In the genomic region with DNA sequence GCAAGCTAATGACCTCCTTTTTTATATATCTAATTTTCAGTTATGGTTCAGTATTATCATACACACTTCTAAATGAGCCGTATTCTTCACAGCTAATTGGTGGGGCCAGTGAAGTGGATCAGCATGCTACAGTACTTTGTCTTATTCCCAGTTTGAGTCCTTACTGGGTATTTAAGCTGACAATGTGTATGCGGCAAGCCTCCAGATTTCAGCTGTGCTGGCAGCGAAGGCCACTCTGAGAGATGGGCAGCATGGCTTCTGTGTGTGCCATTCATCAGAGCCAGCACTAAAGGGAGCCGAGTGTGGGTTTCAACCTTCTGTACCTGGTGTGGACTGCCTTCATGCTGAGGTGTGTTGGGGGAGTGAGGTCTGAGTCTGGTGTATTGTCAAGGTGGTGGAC, we compare ENCODE assay signal across 29 mouse cellular contexts.
DNase-seq lines count a peak whose midpoint lies in the region; ATAC-seq and TF ChIP-seq lines count a peak whose summit lies in the region.
"Had no signal": no experiment of that assay in that cellular context is flagged by ENCODE, and none has a peak within 500 bp of the region (broad histone marks: within the 10 kb centered on the region; RNA-seq: fewer than 3 reads in every experiment).

No protein-coding gene starts in this region.

- no peaks in the 10 kb centered on the region for H3K4me1 ChIP-seq in forebrain, embryonic 14.5 days (ENCODE audit: control insufficient read depth, insufficient read depth, low read length)
- H3K4me1 ChIP-seq in forebrain, embryonic 11.5 days (replicated peaks; ENCODE audit: control insufficient read depth, insufficient read depth, low read length) = no peaks in the 10 kb centered on the region
- no peaks in the 10 kb centered on the region for H3K4me1 ChIP-seq in midbrain, embryonic 14.5 days (ENCODE audit: control insufficient read depth, insufficient read depth, low read length)
- no peaks in the 10 kb centered on the region for H3K4me1 ChIP-seq in midbrain, embryonic 10.5 days
- H3K4me1 ChIP-seq in forebrain, postnatal 0 days (ENCODE audit: insufficient read depth) = no peaks in the 10 kb centered on the region
- H3K4me1 ChIP-seq in intestine, embryonic 16.5 days (ENCODE audit: control insufficient read depth, insufficient read depth, low read length) = no peaks in the 10 kb centered on the region
- H3K4me1 ChIP-seq in stomach, postnatal 0 days (replicated peaks; ENCODE audit: control insufficient read depth, insufficient read depth) = no peaks in the 10 kb centered on the region
- H3K4me1 ChIP-seq: embryonic facial prominence, embryonic 12.5 days; heart, embryonic 15.5 days; intestine, embryonic 15.5 days; limb, embryonic 13.5 days; liver, embryonic 12.5 days had no signal

- 35% methylated on average over 4 of the region's 4 CpGs for WGBS in forebrain, embryonic 14.5 days
- WGBS in forebrain, embryonic 11.5 days = 73% methylated on average over 4 of the region's 4 CpGs
- 58% methylated on average over 4 of the region's 4 CpGs for WGBS in midbrain, embryonic 14.5 days
- WGBS in midbrain, embryonic 10.5 days = 86% methylated on average over 4 of the region's 4 CpGs
- WGBS in forebrain, postnatal 0 days = 33% methylated on average over 4 of the region's 4 CpGs
- WGBS in intestine, embryonic 16.5 days = 83% methylated on average over 4 of the region's 4 CpGs
- WGBS in stomach, postnatal 0 days = 89% methylated on average over 4 of the region's 4 CpGs

- H3K9ac ChIP-seq in forebrain, embryonic 14.5 days (ENCODE audit: low read length) = no peak overlapping the region
- H3K9ac ChIP-seq in forebrain, embryonic 11.5 days (ENCODE audit: low read length) = no peak overlapping the region
- no peak overlapping the region for H3K9ac ChIP-seq in midbrain, embryonic 14.5 days (replicated peaks; ENCODE audit: low read length)
- no peak overlapping the region for H3K9ac ChIP-seq in forebrain, postnatal 0 days
- H3K9ac ChIP-seq in intestine, embryonic 16.5 days (ENCODE audit: low read depth, low read length) = no peak overlapping the region
- H3K9ac ChIP-seq in stomach, postnatal 0 days (ENCODE audit: low read length) = no peak overlapping the region
- H3K9ac ChIP-seq: embryonic facial prominence, embryonic 12.5 days; heart, embryonic 15.5 days; intestine, embryonic 15.5 days; limb, embryonic 13.5 days; liver, embryonic 12.5 days had no signal

- H3K27ac ChIP-seq in forebrain, embryonic 14.5 days (ENCODE audit: low read depth, low read length) = no peak overlapping the region
- H3K27ac ChIP-seq in forebrain, embryonic 11.5 days (ENCODE audit: low read depth, low read length) = no peak overlapping the region
- no peak overlapping the region for H3K27ac ChIP-seq in midbrain, embryonic 14.5 days (replicated peaks; ENCODE audit: low read depth, low read length)
- H3K27ac ChIP-seq in midbrain, embryonic 10.5 days (replicated peaks) = no peak overlapping the region
- H3K27ac ChIP-seq in forebrain, postnatal 0 days (ENCODE audit: low read depth, low read length) = no peak overlapping the region
- no peak overlapping the region for H3K27ac ChIP-seq in intestine, embryonic 16.5 days (ENCODE audit: low read length)
- H3K27ac ChIP-seq in stomach, postnatal 0 days (replicated peaks) = no peak overlapping the region
- H3K27ac ChIP-seq: embryonic facial prominence, embryonic 12.5 days; gastrocnemius, adult 2 months; heart, embryonic 15.5 days; intestine, embryonic 15.5 days; layer of hippocampus, adult 2 months; limb, embryonic 13.5 days; liver, embryonic 12.5 days had no signal

- peak; percentile 40; the same call in 1 of the 2 replicates for ATAC-seq in forebrain, embryonic 14.5 days
- no peak for ATAC-seq in forebrain, embryonic 11.5 days (replicated peaks; ENCODE audit: low FRiP score)
- no peak for ATAC-seq in midbrain, embryonic 14.5 days (ENCODE audit: low FRiP score, low TSS enrichment)
- ATAC-seq in forebrain, postnatal 0 days = no peak
- ATAC-seq in intestine, embryonic 16.5 days = no peak
- no peak for ATAC-seq in stomach, postnatal 0 days (ENCODE audit: low FRiP score, low TSS enrichment)
- ATAC-seq: activated CD4-positive, CD25-positive, alpha-beta regulatory T cell, adult 4 months; intestine, embryonic 15.5 days; liver, embryonic 12.5 days had no signal

- H3K27me3 ChIP-seq in forebrain, embryonic 14.5 days (replicated peaks; ENCODE audit: control insufficient read depth, insufficient read depth, low read length) = no peaks in the 10 kb centered on the region
- no peaks in the 10 kb centered on the region for H3K27me3 ChIP-seq in forebrain, embryonic 11.5 days (ENCODE audit: control insufficient read depth, insufficient read depth, low read length)
- H3K27me3 ChIP-seq in midbrain, embryonic 14.5 days (ENCODE audit: control insufficient read depth, insufficient read depth, low read length) = no peaks in the 10 kb centered on the region
- H3K27me3 ChIP-seq in midbrain, embryonic 10.5 days (ENCODE audit: low read depth, poor library complexity, severe bottlenecking) = no peaks in the 10 kb centered on the region
- no peaks in the 10 kb centered on the region for H3K27me3 ChIP-seq in forebrain, postnatal 0 days (ENCODE audit: insufficient read depth, low read length)
- H3K27me3 ChIP-seq in intestine, embryonic 16.5 days (replicated peaks; ENCODE audit: control insufficient read depth, insufficient read depth, low read length) = no peaks in the 10 kb centered on the region
- no peaks in the 10 kb centered on the region for H3K27me3 ChIP-seq in stomach, postnatal 0 days (ENCODE audit: control insufficient read depth, insufficient read depth, low read length)
- H3K27me3 ChIP-seq: embryonic facial prominence, embryonic 12.5 days; heart, embryonic 15.5 days; intestine, embryonic 15.5 days; limb, embryonic 13.5 days; liver, embryonic 12.5 days had no signal

- no peak overlapping the region for H3K4me2 ChIP-seq in forebrain, embryonic 14.5 days (ENCODE audit: low read length)
- no peak overlapping the region for H3K4me2 ChIP-seq in forebrain, embryonic 11.5 days (ENCODE audit: low read depth, low read length, severe bottlenecking)
- no peak overlapping the region for H3K4me2 ChIP-seq in midbrain, embryonic 14.5 days (ENCODE audit: low read length)
- no peak overlapping the region for H3K4me2 ChIP-seq in forebrain, postnatal 0 days (ENCODE audit: low read depth)
- no peak overlapping the region for H3K4me2 ChIP-seq in intestine, embryonic 16.5 days (ENCODE audit: low read depth, low read length)
- no peak overlapping the region for H3K4me2 ChIP-seq in stomach, postnatal 0 days (replicated peaks; ENCODE audit: low read depth)
- H3K4me2 ChIP-seq: embryonic facial prominence, embryonic 12.5 days; heart, embryonic 15.5 days; intestine, embryonic 15.5 days; limb, embryonic 13.5 days; liver, embryonic 12.5 days; midbrain, embryonic 11.5 days had no signal

- no peaks in the 10 kb centered on the region for H3K9me3 ChIP-seq in forebrain, embryonic 14.5 days (replicated peaks; ENCODE audit: control insufficient read depth, low read length)
- H3K9me3 ChIP-seq in forebrain, embryonic 11.5 days (ENCODE audit: control insufficient read depth, low read length) = no peaks in the 10 kb centered on the region
- no peaks in the 10 kb centered on the region for H3K9me3 ChIP-seq in midbrain, embryonic 14.5 days (ENCODE audit: control insufficient read depth, low read length)
- no peaks in the 10 kb centered on the region for H3K9me3 ChIP-seq in midbrain, embryonic 10.5 days (replicated peaks)
- H3K9me3 ChIP-seq in forebrain, postnatal 0 days (ENCODE audit: low read length) = no peaks in the 10 kb centered on the region
- H3K9me3 ChIP-seq in intestine, embryonic 16.5 days (ENCODE audit: control insufficient read depth, low read length) = no peaks in the 10 kb centered on the region
- H3K9me3 ChIP-seq in stomach, postnatal 0 days (ENCODE audit: control insufficient read depth, low read length) = no peaks in the 10 kb centered on the region
- H3K9me3 ChIP-seq: embryonic facial prominence, embryonic 12.5 days; heart, embryonic 15.5 days; intestine, embryonic 15.5 days; limb, embryonic 13.5 days; liver, embryonic 12.5 days had no signal

- TF ChIP-seq CTCF in forebrain, postnatal 0 days (IDR thresholded peaks at IDR 0.05; ENCODE audit: low read depth) = no peak
- no peak for TF ChIP-seq CTCF in stomach, postnatal 0 days (IDR thresholded peaks at IDR 0.05; ENCODE audit: low read depth)

- H3K4me3 ChIP-seq in forebrain, embryonic 14.5 days (ENCODE audit: low read depth, low read length) = no peak overlapping the region
- no peak overlapping the region for H3K4me3 ChIP-seq in forebrain, embryonic 11.5 days (ENCODE audit: low read depth, low read length)
- H3K4me3 ChIP-seq in midbrain, embryonic 14.5 days (replicated peaks; ENCODE audit: low read depth, low read length) = no peak overlapping the region
- H3K4me3 ChIP-seq in midbrain, embryonic 10.5 days = no peak overlapping the region
- no peak overlapping the region for H3K4me3 ChIP-seq in forebrain, postnatal 0 days (ENCODE audit: low read depth, low read length)
- H3K4me3 ChIP-seq in intestine, embryonic 16.5 days (ENCODE audit: low read length) = no peak overlapping the region
- H3K4me3 ChIP-seq in stomach, postnatal 0 days (ENCODE audit: low read depth, low read length) = no peak overlapping the region
- H3K4me3 ChIP-seq: embryonic facial prominence, embryonic 12.5 days; gastrocnemius, adult 2 months; heart, embryonic 15.5 days; intestine, embryonic 15.5 days; layer of hippocampus, adult 2 months; limb, embryonic 13.5 days; liver, embryonic 12.5 days; myocyte had no signal

- TF ChIP-seq EP300 in stomach, postnatal 0 days (optimal IDR thresholded peaks at IDR 0.05) = no peak

- no peaks in the 10 kb centered on the region for H3K36me3 ChIP-seq in forebrain, embryonic 14.5 days (ENCODE audit: control insufficient read depth, insufficient read depth, low read length)
- no peaks in the 10 kb centered on the region for H3K36me3 ChIP-seq in forebrain, embryonic 11.5 days (ENCODE audit: control insufficient read depth, insufficient read depth, low read length)
- no peaks in the 10 kb centered on the region for H3K36me3 ChIP-seq in midbrain, embryonic 14.5 days (ENCODE audit: control insufficient read depth, insufficient read depth, low read length)
- no peaks in the 10 kb centered on the region for H3K36me3 ChIP-seq in midbrain, embryonic 10.5 days
- H3K36me3 ChIP-seq in forebrain, postnatal 0 days (ENCODE audit: insufficient read depth) = no peaks in the 10 kb centered on the region
- H3K36me3 ChIP-seq in intestine, embryonic 16.5 days (ENCODE audit: control insufficient read depth, insufficient read depth, low read length) = no peaks in the 10 kb centered on the region
- no peaks in the 10 kb centered on the region for H3K36me3 ChIP-seq in stomach, postnatal 0 days (ENCODE audit: control insufficient read depth, insufficient read depth, low read length)
- H3K36me3 ChIP-seq: embryonic facial prominence, embryonic 12.5 days; heart, embryonic 15.5 days; intestine, embryonic 15.5 days; limb, embryonic 13.5 days; liver, embryonic 12.5 days had no signal

- DNase-seq in forebrain, embryonic 14.5 days (ENCODE audit: low spot score) = peak; percentile 61
- no peak for DNase-seq in forebrain, embryonic 11.5 days (ENCODE audit: low spot score)
- DNase-seq in midbrain, embryonic 14.5 days = peak; percentile 49
- DNase-seq in midbrain, embryonic 10.5 days (ENCODE audit: low spot score) = no peak
- peak; percentile 11 for DNase-seq in Muller cell, postnatal 12 days (ENCODE audit: inconsistent ontology term)
- peak; percentile 22 for DNase-seq in forebrain, postnatal 0 days
- no peak for DNase-seq in stomach, postnatal 0 days (ENCODE audit: low spot score)
- DNase-seq: adrenal gland, adult 8-10 months; cerebellum, adult 8-10 months; gastrocnemius, adult 2 months; heart, postnatal 4 days; kidney, adult 9 months; kidney, postnatal 25 days; layer of hippocampus, postnatal 36 days; lung, adult 18-20 months; lung, postnatal 10 days; right cerebral cortex, postnatal 25 days; spleen, adult 18-20 months; thymus, postnatal 14 days had no signal

Comparison
In these comparisons a context has a peak if more than half of its experiments do, and no peak if none do; other contexts are left out.
1. DNase-seq: peak in forebrain, embryonic 14.5 days (single experiment), midbrain, embryonic 14.5 days (single experiment), Muller cell, postnatal 12 days (single experiment) and forebrain, postnatal 0 days (single experiment); none in forebrain, embryonic 11.5 days (single experiment), midbrain, embryonic 10.5 days (single experiment) and stomach, postnatal 0 days (single experiment).